Mouse (Mus musculus) liver, adult 2 months (tissue): ENCODE measurements around the gene Vmn1r113. TPM values are rescaled to one million over a fixed set of nuclear protein-coding genes. Genes with fewer than 3 reads are reported as not detected.
"Not testable (repeated sequence)": the region's sequence is repeated elsewhere in the genome, so short reads cannot be mapped to it uniquely, and the experiment has no call there.

Experiments used
- DNase-seq: peaks from one replicate; pipeline ENCODE4 v3.0.0-alpha.2; 2011; ENCODE audit warnings: low read depth, low spot score; ENCODE audit errors: extremely low read depth
- H3K27ac ChIP-seq: fragments of 200-500 bp; replicated peaks from 2 replicates; pipeline ENCODE4 v1.5.1; 2012; ENCODE audit warnings: low read depth, mild to moderate bottlenecking, control low read depth, inconsistent platforms, low read length; ENCODE audit not compliant: insufficient read depth
- H3K27me3 ChIP-seq: fragments of 200-500 bp; 2 replicates; pipeline ENCODE4 v1.6.1; 2012; ENCODE audit warnings: mild to moderate bottlenecking, moderate library complexity, low read length, inconsistent platforms; ENCODE audit not compliant: control insufficient read depth, insufficient read depth
- H3K36me3 ChIP-seq: fragments of 200-500 bp; 2 replicates; pipeline ENCODE4 v1.6.1; 2012; ENCODE audit warnings: low read length, inconsistent platforms; ENCODE audit not compliant: control insufficient read depth, insufficient read depth
- H3K4me1 ChIP-seq: fragments of 200-500 bp; 2 replicates; pipeline ENCODE4 v1.6.1; 2011; ENCODE audit warnings: low read length; ENCODE audit not compliant: control insufficient read depth, insufficient read depth
- H3K4me3 ChIP-seq: fragments of 200-500 bp; 2 replicates; pipeline ENCODE4 v1.5.1; 2011; ENCODE audit warnings: low read depth, mild to moderate bottlenecking, control low read depth, low read length, moderate library complexity; ENCODE audit not compliant: insufficient read depth
- H3K79me2 ChIP-seq: fragments of 200-500 bp; 2 replicates; pipeline ENCODE4 v1.6.1; 2012; ENCODE audit warnings: inconsistent platforms, mild to moderate bottlenecking, low read length, moderate library complexity; ENCODE audit not compliant: control insufficient read depth, insufficient read depth
- H3K9ac ChIP-seq: fragments of 200-500 bp; 2 replicates; pipeline ENCODE4 v1.6.1; 2012; ENCODE audit warnings: low read depth, mild to moderate bottlenecking, control low read depth, inconsistent platforms, low read length
- WGBS: fragments of 180-500 bp; shearing (Covaris S2); methylation state at CpG from one replicate; pipeline ENCODE4 v1.1.7; 2018; 5-methylcytosine and 5-hydroxymethylcytosine counted together
- polyA plus RNA-seq: library from polyadenylated mRNA; depleted of rRNA; stranded (reverse); fragments of >200 nt; gene quantifications from 2 replicates; pipeline ENCODE4 v1.2.3, GENCODE M21; 2012; rRNA removed
- total RNA-seq: library from RNA; depleted of rRNA; stranded (reverse); fragments of >200 nt; gene quantifications from 2 replicates; pipeline ENCODE4 v1.2.3, GENCODE M21; 2014; rRNA removed

Vmn1r113 gene
- total RNA-seq (not detected in 2 replicates), polyA plus RNA-seq (not detected in 2 replicates)

DNA sequence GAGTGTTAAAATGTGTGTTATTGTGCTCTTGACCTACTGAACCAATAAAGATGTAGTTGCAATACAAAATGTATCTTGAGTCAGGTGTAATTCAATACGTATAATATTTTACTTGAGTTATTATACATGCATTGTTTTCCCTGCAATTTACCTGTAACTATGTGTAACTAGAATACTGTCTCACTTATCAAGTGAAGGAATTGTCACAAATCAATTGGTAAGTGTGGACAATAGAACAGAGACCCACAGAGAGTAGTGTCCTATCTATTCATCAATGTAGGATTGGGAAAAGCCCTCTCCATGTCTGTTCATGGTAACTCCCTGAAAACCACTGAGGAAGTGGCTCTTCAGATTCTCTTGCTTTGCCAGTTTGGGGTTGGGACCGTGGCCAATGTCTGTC, at the start of gene Vmn1r113:
Gene Vmn1r113, plus strand, starts transcription at position 301 of the 400 bp plus-strand sequence.
- H3K27ac ChIP-seq, H3K36me3 ChIP-seq, H3K27me3 ChIP-seq, DNase-seq, H3K9ac ChIP-seq, H3K79me2 ChIP-seq, H3K4me3 ChIP-seq, H3K4me1 ChIP-seq: not testable (repeated sequence)
- 56% methylated on average over 2 of the region's 2 CpGs for WGBS

- H3K4me1 ChIP-seq, H3K4me3 ChIP-seq, H3K36me3 ChIP-seq, H3K27me3 ChIP-seq, H3K9ac ChIP-seq, H3K79me2 ChIP-seq, H3K27ac ChIP-seq, DNase-seq: not testable (repeated sequence)
- no CpG with 5 or more reads among the region's 3 CpGs for WGBS
Observed at GRCm38 (mm10) chr7:20770885-20771284, 16.2 kb upstream of the Vmn1r113 start, which contains the start of gene Vmn1r112. Vmn1r112 (plus strand) TSS chr7:20771185.

- not testable (repeated sequence) for H3K9ac ChIP-seq, H3K79me2 ChIP-seq, H3K4me3 ChIP-seq, H3K4me1 ChIP-seq, H3K27ac ChIP-seq, H3K36me3 ChIP-seq, H3K27me3 ChIP-seq, DNase-seq
- WGBS = no CpG with 5 or more reads among the region's 5 CpGs
Observed at GRCm38 (mm10) chr7:20812086-20812485, 25.0 kb downstream of the Vmn1r113 start, which contains the start of gene Vmn1r114. Vmn1r114 (minus strand) TSS chr7:20812186.

Other genes starting within 250 kb of the Vmn1r113 start
- not detected in 2 replicates for gene Gm5726, start 241.5 kb upstream of the Vmn1r113 start, total RNA-seq
- not detected in 2 replicates for gene Gm5726, start 241.5 kb upstream of the Vmn1r113 start, polyA plus RNA-seq
- not detected in 2 replicates for gene Gm4141, start 211.0 kb upstream of the Vmn1r113 start, total RNA-seq
- not detected in 2 replicates for gene Gm4141, start 211.0 kb upstream of the Vmn1r113 start, polyA plus RNA-seq
- gene Gm4513, start 188.3 kb upstream of the Vmn1r113 start, total RNA-seq = not detected in 2 replicates
- not detected in 2 replicates for gene Gm4513, start 188.3 kb upstream of the Vmn1r113 start, polyA plus RNA-seq
- gene Vmn1r107, start 118.4 kb upstream of the Vmn1r113 start, total RNA-seq = not detected in 2 replicates
- gene Vmn1r107, start 118.4 kb upstream of the Vmn1r113 start, polyA plus RNA-seq = not detected in 2 replicates
- gene Vmn1r111, start 84.1 kb upstream of the Vmn1r113 start, total RNA-seq = not detected in 2 replicates
- not detected in 2 replicates for gene Vmn1r111, start 84.1 kb upstream of the Vmn1r113 start, polyA plus RNA-seq
- not detected in 2 replicates for gene Gm10668, start 56.7 kb upstream of the Vmn1r113 start, total RNA-seq
- not detected in 2 replicates for gene Gm10668, start 56.7 kb upstream of the Vmn1r113 start, polyA plus RNA-seq
- gene Vmn1r112, start 16.1 kb upstream of the Vmn1r113 start, total RNA-seq = not detected in 2 replicates
- not detected in 2 replicates for gene Vmn1r112, start 16.1 kb upstream of the Vmn1r113 start, polyA plus RNA-seq
- gene Vmn1r114, start 24.9 kb downstream of the Vmn1r113 start, total RNA-seq = not detected in 2 replicates
- not detected in 2 replicates for gene Vmn1r114, start 24.9 kb downstream of the Vmn1r113 start, polyA plus RNA-seq
- gene Vmn1r115, start 57.7 kb downstream of the Vmn1r113 start, total RNA-seq = not detected in 2 replicates
- not detected in 2 replicates for gene Vmn1r115, start 57.7 kb downstream of the Vmn1r113 start, polyA plus RNA-seq
- not detected in 2 replicates for gene Vmn1r116, start 85.0 kb downstream of the Vmn1r113 start, total RNA-seq
- gene Vmn1r116, start 85.0 kb downstream of the Vmn1r113 start, polyA plus RNA-seq = not detected in 2 replicates
- not detected in 2 replicates for gene Vmn1r117, start 96.8 kb downstream of the Vmn1r113 start, total RNA-seq
- gene Vmn1r117, start 96.8 kb downstream of the Vmn1r113 start, polyA plus RNA-seq = not detected in 2 replicates
- not detected in 2 replicates for gene Vmn1r118, start 125.1 kb downstream of the Vmn1r113 start, total RNA-seq
- not detected in 2 replicates for gene Vmn1r118, start 125.1 kb downstream of the Vmn1r113 start, polyA plus RNA-seq
- not detected in 2 replicates for gene Vmn1r119, start 225.2 kb downstream of the Vmn1r113 start, total RNA-seq
- gene Vmn1r119, start 225.2 kb downstream of the Vmn1r113 start, polyA plus RNA-seq = not detected in 2 replicates